22 mouse cellular contexts compared by ENCODE assay signal in the genomic region with DNA sequence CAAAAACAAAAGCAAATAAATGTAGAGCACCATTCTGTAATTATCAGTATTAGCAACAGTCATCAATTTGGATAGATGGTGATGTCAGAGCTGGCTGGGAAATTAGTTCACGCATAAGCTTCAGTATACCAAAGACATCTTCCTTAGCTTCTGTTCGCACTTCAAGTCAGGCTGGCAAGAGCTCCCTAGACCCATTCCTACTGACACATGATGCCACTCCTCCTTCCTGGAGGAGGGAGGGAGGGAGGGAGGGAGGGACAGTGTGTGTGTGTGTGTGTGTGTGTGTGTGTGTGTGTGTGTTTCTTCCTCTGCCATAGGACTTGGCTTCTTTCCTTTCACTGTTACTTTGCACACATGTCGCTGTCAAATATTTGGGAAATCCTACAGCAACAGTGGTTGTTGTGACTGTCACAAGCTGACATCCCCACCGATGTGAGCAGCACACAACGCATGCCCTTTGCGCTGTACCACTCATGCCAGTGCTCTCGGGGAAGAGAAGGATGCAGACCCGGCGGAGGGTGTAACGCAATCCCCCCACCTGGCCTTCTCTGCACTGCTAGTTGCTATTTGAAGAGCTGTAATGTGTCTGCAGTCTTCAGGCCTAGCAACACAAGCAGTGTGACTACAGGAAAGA. TPM values are rescaled to one million over a fixed set of nuclear protein-coding genes. Genes with fewer than 3 reads are reported as not detected.
DNase-seq lines count a peak whose midpoint lies in the region; ATAC-seq and TF ChIP-seq lines count a peak whose summit lies in the region.
"Had no signal": no experiment of that assay in that cellular context is flagged by ENCODE, and none has a peak within 500 bp of the region (broad histone marks: within the 10 kb centered on the region; RNA-seq: fewer than 3 reads in every experiment).

No protein-coding gene starts in this region.

- WGBS in forebrain, embryonic 15.5 days, result 60% methylated on average over 10 of the region's 10 CpGs
- 89% methylated on average over 10 of the region's 10 CpGs for WGBS in forebrain, embryonic 11.5 days
- WGBS in hindbrain, embryonic 15.5 days, result 89% methylated on average over 10 of the region's 10 CpGs
- 90% methylated on average over 10 of the region's 10 CpGs for WGBS in hindbrain, embryonic 10.5 days

- H3K36me3 ChIP-seq in forebrain, embryonic 15.5 days, result no peaks in the 10 kb centered on the region
- H3K36me3 ChIP-seq in forebrain, embryonic 11.5 days (ENCODE audit: control insufficient read depth, insufficient read depth, low read length), result no peaks in the 10 kb centered on the region
- H3K36me3 ChIP-seq in hindbrain, embryonic 15.5 days, result no peaks in the 10 kb centered on the region
- H3K36me3 ChIP-seq in hindbrain, embryonic 10.5 days, result no peaks in the 10 kb centered on the region
- H3K36me3 ChIP-seq: embryonic facial prominence, embryonic 15.5 days; limb, embryonic 13.5 days; liver, embryonic 12.5 days; midbrain, embryonic 13.5 days had no signal

- ATAC-seq in forebrain, embryonic 15.5 days (replicated peaks), result peak; percentile 91
- no peak for ATAC-seq in forebrain, embryonic 11.5 days (replicated peaks; ENCODE audit: low FRiP score)
- ATAC-seq in hindbrain, embryonic 15.5 days (ENCODE audit: low FRiP score, low read depth), result peak; percentile 34; the same call in 1 of the 2 replicates
- ATAC-seq: CD4-positive, CD25-positive, alpha-beta regulatory T cell, adult 4 months; intestine, postnatal 0 days; liver, embryonic 12.5 days; midbrain, embryonic 13.5 days had no signal

- no peaks in the 10 kb centered on the region for H3K27me3 ChIP-seq in forebrain, embryonic 15.5 days
- no peaks in the 10 kb centered on the region for H3K27me3 ChIP-seq in forebrain, embryonic 11.5 days (ENCODE audit: control insufficient read depth, insufficient read depth, low read length)
- no peaks in the 10 kb centered on the region for H3K27me3 ChIP-seq in hindbrain, embryonic 15.5 days
- H3K27me3 ChIP-seq in hindbrain, embryonic 10.5 days (ENCODE audit: insufficient read depth, poor library complexity, severe bottlenecking), result no peaks in the 10 kb centered on the region
- H3K27me3 ChIP-seq: embryonic facial prominence, embryonic 15.5 days; limb, embryonic 13.5 days; liver, embryonic 12.5 days; midbrain, embryonic 13.5 days had no signal

- no peak overlapping the region for H3K4me3 ChIP-seq in forebrain, embryonic 15.5 days
- no peak overlapping the region for H3K4me3 ChIP-seq in forebrain, embryonic 11.5 days (ENCODE audit: low read depth, low read length)
- no peak overlapping the region for H3K4me3 ChIP-seq in hindbrain, embryonic 15.5 days
- no peak overlapping the region for H3K4me3 ChIP-seq in hindbrain, embryonic 10.5 days
- H3K4me3 ChIP-seq: embryonic facial prominence, embryonic 15.5 days; heart, embryonic 10.5 days; limb, embryonic 13.5 days; liver, embryonic 12.5 days; megakaryocyte, embryonic 14.5 days; midbrain, embryonic 13.5 days had no signal

- no peak for TF ChIP-seq CTCF in brain, embryonic 14.5 days (IDR thresholded peaks at IDR 0.05; ENCODE audit: borderline replicate concordance, extremely low read depth, insufficient read depth, insufficient read length)

- DNase-seq in forebrain, embryonic 11.5 days (ENCODE audit: low spot score), result no peak
- DNase-seq in hindbrain, embryonic 10.5 days (ENCODE audit: low spot score), result no peak
- DNase-seq in brain, embryonic 14.5 days (ENCODE audit: low read depth), result peak; percentile 83
- DNase-seq in gastrocnemius, postnatal 14 days, result peak; percentile 39
- no peak for DNase-seq in lung, postnatal 14 days
- DNase-seq: adrenal gland, postnatal 14 days; cerebellum, adult 9-10 months; kidney, postnatal 36 days; lung, adult 18-20 months; lung, postnatal 10 days had no signal

- H3K4me2 ChIP-seq in forebrain, embryonic 15.5 days (replicated peaks), result no peak overlapping the region
- H3K4me2 ChIP-seq in forebrain, embryonic 11.5 days (ENCODE audit: low read depth, low read length, severe bottlenecking), result no peak overlapping the region
- no peak overlapping the region for H3K4me2 ChIP-seq in hindbrain, embryonic 15.5 days
- H3K4me2 ChIP-seq: embryonic facial prominence, embryonic 15.5 days; limb, embryonic 13.5 days; liver, embryonic 12.5 days; midbrain, embryonic 13.5 days had no signal

- H3K27ac ChIP-seq in forebrain, embryonic 15.5 days (replicated peaks), result no peak overlapping the region
- H3K27ac ChIP-seq in forebrain, embryonic 11.5 days (ENCODE audit: low read depth, low read length), result no peak overlapping the region
- H3K27ac ChIP-seq in hindbrain, embryonic 15.5 days (replicated peaks), result no peak overlapping the region
- no peak overlapping the region for H3K27ac ChIP-seq in hindbrain, embryonic 10.5 days
- H3K27ac ChIP-seq: embryonic facial prominence, embryonic 15.5 days; heart, embryonic 10.5 days; limb, embryonic 13.5 days; liver, embryonic 12.5 days; midbrain, embryonic 13.5 days had no signal

- no peaks in the 10 kb centered on the region for H3K4me1 ChIP-seq in forebrain, embryonic 15.5 days
- H3K4me1 ChIP-seq in forebrain, embryonic 11.5 days (replicated peaks; ENCODE audit: control insufficient read depth, insufficient read depth, low read length), result no peaks in the 10 kb centered on the region
- no peaks in the 10 kb centered on the region for H3K4me1 ChIP-seq in hindbrain, embryonic 15.5 days (replicated peaks)
- H3K4me1 ChIP-seq in hindbrain, embryonic 10.5 days (replicated peaks), result no peaks in the 10 kb centered on the region
- H3K4me1 ChIP-seq: embryonic facial prominence, embryonic 15.5 days; limb, embryonic 13.5 days; liver, embryonic 12.5 days; megakaryocyte, embryonic 14.5 days; midbrain, embryonic 13.5 days had no signal

- no peak overlapping the region for H3K9ac ChIP-seq in forebrain, embryonic 15.5 days (replicated peaks)
- H3K9ac ChIP-seq in forebrain, embryonic 11.5 days (ENCODE audit: low read length), result no peak overlapping the region
- H3K9ac ChIP-seq in hindbrain, embryonic 15.5 days, result no peak overlapping the region
- H3K9ac ChIP-seq: embryonic facial prominence, embryonic 15.5 days; limb, embryonic 13.5 days; liver, embryonic 12.5 days; midbrain, embryonic 13.5 days had no signal

- no peaks in the 10 kb centered on the region for H3K9me3 ChIP-seq in forebrain, embryonic 15.5 days
- H3K9me3 ChIP-seq in forebrain, embryonic 11.5 days (ENCODE audit: control insufficient read depth, low read length), result no peaks in the 10 kb centered on the region
- H3K9me3 ChIP-seq in hindbrain, embryonic 15.5 days, result no peaks in the 10 kb centered on the region
- no peaks in the 10 kb centered on the region for H3K9me3 ChIP-seq in hindbrain, embryonic 10.5 days
- H3K9me3 ChIP-seq: embryonic facial prominence, embryonic 15.5 days; heart, embryonic 10.5 days; limb, embryonic 13.5 days; liver, embryonic 12.5 days; megakaryocyte, embryonic 14.5 days; midbrain, embryonic 13.5 days had no signal

- intact Hi-C loops in gastrocnemius, postnatal 14 days (cut with DNase I; ENCODE audit: low total_unique reads), result no loop called here

- no peak for TF ChIP-seq POLR2A in brain, embryonic 14.5 days (IDR thresholded peaks at IDR 0.05; ENCODE audit: borderline replicate concordance, extremely low read depth, insufficient read depth, insufficient read length, poor library complexity, severe bottlenecking)

RNA-seq across cellular contexts. Expression of gene Fam189a2, which starts 34.9 kb away (rescaled TPM):
- 0.48 and 0.57 TPM in 2 replicates for polyA plus RNA-seq in forebrain, embryonic 15.5 days (2015; fragmentation: Nextera tagmentation; extraction: Ambion mirVana)
- polyA plus RNA-seq in forebrain, embryonic 11.5 days (2014; fragmentation: Nextera tagmentation; extraction: Ambion mirVana), result 0.44 and 0.68 TPM in 2 replicates
- polyA plus RNA-seq in hindbrain, embryonic 15.5 days (2015; fragmentation: Nextera tagmentation; extraction: Ambion mirVana), result 2.1 and 2.4 TPM in 2 replicates
- polyA plus RNA-seq in hindbrain, embryonic 10.5 days (2016; fragmentation: Nextera tagmentation; extraction: Ambion mirVana), result 0.60 and 0.98 TPM in 2 replicates
- polyA plus RNA-seq in brain, embryonic 14.5 days (2012; rRNA removed), result 10.7 and 15.8 TPM in 2 replicates
- 10 to 100 TPM; 22.3 to 25.9 TPM for total RNA-seq in gastrocnemius, postnatal 14 days (2021)
- total RNA-seq: monocyte, adult 5-6 weeks; neutrophil, adult 5-6 weeks had no signal
- polyA plus RNA-seq: CD4-positive, CD25-positive, alpha-beta regulatory T cell, adult 4 months had no signal

Comparison
In these comparisons a context has a peak if more than half of its experiments do, and no peak if none do; other contexts are left out.
1. DNase-seq: peak in brain, embryonic 14.5 days (single experiment) and gastrocnemius, postnatal 14 days (single experiment); none in forebrain, embryonic 11.5 days (single experiment), hindbrain, embryonic 10.5 days (single experiment) and lung, postnatal 14 days (single experiment).